Mouse (Mus musculus) spleen, adult 18-20 months (tissue): ENCODE data around the gene Banf2.

Experiments used
- DNase-seq, 2 experiments: peaks; one replicate each; pipeline ENCODE4 v3.0.0; 2022; ENCODE audit warnings: mixed read lengths in 2 of 2

Banf2 gene

DNA sequence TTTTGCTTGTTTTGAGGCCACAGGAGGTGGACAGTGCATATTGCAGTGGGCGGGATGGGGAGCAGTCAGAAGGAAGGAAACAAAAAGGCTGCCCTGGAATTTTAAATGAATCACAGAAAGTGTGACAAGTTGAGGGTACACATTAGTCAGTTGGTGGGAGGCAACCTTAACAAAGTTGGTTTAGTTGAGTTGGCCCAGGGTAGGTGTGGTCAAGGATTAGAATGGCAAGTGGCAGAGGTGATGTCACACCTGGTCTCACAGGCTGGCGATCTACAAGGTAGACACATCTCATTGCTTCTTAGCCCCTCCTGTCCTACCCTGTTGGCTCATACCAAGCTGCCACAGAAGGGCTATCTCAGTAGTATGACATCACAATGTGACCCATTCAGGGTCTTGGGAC lies at the start of gene Banf2:
TSS of gene Banf2 (plus strand) at position 396 of the 400 bp plus-strand sequence.
- no peak for DNase-seq

DNA sequence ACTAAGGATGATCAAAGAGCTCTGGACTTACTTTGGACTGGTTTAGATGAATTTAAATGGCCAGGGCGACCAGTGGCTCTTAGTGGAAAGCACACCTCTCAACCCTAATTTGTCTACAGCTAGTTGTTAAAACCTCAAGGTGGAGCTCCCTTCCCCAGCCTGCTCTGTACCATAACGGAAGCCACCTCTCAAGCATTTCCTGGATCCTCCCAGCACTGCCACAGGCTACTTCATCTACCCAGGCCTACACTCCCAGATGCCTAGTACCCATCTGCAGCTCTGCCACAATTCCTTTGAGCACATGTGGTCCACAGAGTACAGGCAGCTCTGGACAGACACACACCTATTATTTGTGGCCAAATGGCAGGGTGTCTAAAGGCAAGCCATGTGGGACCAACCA lies 49.4 kb upstream of the Banf2 start:
- no peak for DNase-seq

DNA sequence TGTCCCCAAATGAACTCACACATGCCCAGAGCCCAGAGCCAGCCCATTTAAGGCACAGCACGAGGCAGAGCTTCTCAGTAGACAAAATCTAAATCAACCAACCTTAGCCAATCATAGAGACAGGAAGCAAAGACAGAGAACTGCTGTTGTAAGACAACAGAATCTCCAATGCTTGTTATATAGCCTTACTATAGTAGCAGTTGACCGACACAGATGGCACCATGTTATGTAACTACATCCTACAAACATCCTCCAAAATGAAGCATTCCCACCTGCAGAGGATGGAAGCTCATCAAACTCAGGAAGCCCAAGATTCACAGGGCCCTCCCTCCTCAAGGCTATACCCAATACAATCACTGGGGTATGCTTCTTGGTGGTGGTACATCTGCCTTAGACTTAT lies 45.4 kb upstream of the Banf2 start:
- no peak for DNase-seq

DNA sequence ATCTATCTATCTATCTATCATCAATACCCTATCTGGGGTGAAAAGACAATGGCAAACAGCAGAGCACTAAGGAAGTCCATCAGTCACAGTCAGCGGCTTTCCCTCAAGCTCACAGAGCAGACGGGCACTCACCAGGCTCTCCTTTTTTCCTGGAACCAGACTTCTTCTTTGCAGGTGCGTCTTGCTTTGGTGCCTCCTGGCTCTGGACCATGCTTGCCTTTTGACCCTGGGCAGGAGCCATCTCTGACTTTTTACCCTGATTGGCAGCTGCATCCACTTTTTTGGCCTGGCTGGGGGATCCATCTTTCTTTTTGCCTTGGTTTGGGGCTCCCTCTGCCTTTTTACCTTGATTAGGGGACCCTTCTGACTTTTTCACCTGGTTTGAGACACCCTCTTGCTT lies 44.8 kb upstream of the Banf2 start:
- DNase-seq = no peak

DNA sequence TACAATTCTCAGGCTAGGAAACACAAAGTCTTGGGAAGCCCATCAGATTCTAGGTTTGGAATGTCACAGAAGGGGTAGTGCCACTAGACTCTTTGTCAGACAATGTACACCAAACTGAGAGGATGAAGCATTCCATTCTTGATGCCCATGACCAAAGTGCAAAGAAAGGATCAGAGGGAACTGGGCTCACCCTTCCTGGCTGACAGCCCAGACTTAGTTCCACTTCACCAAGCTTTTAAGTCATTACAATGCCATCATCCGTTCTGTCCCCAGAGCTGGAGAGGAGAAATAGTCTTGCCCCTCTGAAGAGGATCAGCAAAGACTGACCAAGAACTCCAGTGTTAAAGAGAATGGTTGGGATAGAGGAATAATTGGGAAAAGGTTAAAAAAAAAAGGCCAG lies 41.9 kb upstream of the Banf2 start:
- no peak for DNase-seq

DNA sequence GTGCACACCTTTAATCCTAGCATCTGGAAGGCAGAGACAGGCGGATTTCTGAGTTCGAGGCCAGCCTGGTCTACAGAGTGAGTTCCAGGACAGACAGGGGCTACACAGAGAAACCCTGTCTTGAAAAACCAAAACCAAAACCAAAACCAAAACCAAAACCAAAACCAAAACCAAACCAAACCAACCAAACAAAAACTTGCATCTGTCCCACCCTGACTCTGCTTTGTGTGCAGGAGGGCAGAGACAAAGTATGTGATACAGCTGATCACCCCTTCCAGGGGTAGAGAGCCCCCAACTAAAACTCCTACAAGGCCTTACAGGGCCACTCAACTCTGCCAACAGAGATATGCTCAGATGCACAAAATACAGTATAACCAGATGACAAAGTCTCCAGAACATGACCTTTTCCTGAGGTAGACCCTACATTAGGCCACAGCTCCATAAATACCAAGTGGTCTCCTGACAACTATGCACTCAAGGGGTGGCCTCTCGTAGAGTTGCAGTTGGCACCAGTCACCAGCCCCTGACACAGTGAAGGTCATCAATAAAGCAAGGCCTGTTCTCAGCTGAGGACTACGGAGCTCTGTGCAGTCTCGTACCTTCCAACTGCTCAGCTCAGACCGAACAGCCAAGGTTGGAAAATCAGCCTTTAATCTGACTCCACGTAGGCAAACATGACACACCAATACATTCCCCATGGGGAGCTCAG lies 40.7 kb upstream of the Banf2 start:
- DNase-seq = no peak

DNA sequence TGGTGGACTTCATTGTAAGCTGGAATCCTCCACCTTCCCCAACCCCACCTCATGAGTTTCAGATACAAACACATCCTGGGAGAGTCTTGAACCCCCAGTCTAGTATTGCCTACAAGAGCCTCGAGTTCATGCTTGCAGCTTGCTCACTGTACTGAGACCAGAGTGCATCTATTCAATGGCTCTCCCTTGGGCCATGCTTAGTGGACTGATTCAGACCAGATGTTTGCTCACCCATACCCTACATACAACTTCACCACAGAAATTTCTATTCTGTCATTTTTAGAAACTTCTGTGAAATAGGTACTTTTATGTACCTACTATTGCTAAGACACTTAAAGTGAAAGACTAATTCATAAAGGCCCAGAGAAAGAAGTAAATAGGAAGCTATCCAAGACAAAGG lies 39.9 kb upstream of the Banf2 start:
- DNase-seq = no peak

DNA sequence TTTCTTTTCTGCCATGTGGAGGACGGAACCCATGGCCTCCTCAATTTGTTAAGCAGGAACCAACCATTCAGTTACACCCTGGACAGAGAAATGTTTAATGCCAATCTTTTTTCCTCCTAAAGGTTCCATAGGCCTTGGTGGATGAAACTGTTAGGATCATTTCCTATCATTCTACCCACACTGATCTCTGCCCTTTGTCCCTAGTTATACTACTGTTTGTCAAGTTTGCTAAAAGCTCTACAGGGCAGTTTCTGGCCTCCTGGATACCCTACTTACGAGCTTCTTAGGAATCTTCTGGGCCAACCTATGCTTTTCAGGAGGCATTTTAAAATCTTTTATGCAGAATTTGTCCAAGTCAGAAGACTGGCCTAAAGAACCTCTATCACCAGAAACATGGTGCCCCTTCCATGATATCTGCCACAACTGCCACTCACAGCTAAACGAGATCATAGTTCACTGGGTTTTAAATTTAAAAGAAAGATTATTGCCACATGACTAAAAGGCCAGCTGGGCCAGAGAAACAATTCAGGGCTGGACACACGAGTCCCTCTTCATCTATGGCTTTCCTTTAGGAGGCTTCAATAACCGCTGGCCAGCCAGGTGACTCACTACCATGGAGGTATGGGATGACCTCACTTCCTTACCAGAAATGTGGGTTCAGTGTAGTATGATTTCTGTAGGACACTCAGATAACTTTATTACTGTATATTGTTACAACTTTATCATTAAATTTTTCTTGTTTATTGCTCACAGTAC lies 30.5 kb upstream of the Banf2 start:
- no peak for DNase-seq

DNA sequence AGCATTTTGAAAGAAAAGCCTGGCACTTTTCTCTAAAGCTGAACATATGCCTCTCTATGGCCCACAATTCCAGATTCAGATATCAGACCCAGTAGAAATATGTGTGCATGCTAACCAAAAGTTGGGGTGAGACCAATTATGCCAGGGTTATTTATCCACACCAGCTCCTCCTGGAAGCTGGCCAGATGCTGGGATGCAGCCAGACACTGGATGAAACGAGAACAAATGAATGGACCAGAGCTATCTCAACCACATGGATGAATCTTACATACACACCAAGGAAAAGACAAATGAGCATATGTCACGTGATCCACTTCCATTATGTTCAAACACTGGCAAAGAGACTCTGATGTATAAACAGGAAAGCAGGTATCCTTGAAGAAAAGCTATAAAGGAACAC lies 29.3 kb upstream of the Banf2 start:
- no peak for DNase-seq

DNA sequence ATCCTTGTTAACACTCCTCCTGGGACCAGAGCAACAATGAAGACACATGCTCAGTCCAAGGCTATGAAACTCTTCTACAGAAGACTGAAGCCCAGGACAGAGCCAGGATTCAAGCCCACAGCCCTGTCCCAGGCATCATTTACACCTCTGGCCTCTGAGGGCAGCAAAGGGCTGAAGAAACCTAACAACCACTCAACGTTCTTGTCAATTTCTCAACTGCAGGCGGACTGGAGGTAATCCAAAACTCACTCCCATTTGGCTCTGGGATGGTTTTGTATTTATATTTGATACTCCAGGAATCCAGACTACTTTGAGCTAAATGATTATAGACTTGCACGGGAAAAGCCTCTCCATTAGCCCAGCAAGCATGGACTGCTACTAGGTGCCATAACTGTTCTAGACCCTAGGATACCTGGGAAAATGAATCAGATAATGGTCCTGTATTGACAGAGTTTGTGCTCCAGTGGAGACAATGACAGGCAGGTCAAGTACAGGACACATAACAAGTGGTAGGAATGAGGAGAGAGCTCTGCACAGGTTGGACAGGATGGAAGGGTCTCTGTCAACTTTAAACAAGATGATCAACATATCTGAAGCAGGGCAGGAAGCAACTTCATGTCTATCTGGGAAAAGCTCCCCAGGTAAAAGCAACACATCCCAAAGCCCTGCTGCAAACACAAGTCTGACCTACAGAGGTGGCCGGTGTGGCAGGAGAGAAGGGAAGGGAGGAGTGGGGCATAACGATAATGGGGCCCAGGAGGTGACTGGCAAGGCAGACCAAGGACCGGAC lies 27.5 kb upstream of the Banf2 start:
- no peak for DNase-seq

DNA sequence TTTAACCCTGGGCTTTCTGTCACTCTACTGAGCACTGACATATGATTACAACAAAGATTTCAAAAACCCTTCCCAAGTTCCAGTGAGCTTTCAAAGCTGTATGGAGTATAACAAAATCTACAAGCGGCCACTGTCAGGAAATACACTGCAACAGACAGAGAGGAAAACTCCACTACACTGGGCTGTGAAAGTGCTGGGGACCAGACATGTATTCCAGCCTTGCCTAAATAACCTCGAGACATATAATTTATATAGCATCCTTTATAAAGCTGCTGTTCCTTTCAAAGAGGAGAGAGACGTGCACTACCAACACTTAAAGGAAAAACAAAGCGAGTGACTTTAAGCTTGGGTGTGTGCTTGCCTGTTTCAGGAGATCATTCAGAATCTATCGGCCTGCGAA lies 26.2 kb upstream of the Banf2 start:
- DNase-seq = no peak

DNA sequence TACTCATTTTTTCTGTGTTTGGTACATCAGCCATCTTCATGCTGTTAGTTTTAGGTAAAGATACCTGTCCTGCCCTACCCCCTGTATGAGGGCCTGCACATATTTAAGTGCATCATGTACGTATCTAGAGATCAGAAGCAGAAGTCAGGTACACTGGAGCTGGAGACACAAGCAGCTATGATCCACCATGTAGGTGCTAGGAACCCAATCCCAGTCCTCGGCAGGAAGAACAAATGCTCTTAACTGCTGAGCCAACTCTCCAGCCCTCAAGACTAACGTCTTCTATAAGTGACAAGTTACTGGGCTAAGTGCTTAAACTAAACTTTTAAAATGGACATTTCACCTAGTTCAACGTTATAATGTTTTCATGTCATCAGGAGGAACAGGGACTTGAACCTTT lies 25.6 kb upstream of the Banf2 start:
- DNase-seq = no peak

DNA sequence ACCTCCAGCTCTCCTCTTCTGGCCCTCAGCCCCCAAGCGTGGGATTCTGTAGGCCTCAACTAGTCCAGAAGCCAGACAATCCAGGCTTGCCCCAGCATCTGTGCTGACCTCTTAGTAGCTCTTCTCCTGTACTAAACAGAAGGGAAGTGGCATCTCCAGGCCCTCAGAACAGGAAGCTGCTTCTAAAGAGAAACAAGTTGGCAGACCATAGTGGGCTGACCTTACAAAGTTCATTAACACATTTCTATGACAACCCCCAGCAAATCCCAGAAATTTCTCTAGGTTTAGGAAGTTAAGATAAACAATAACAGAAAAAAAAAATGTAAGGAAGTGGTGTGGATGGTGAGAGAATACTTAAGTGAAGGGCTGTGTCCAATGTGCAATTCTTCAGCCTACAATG lies 23.8 kb upstream of the Banf2 start:
- no peak for DNase-seq

DNA sequence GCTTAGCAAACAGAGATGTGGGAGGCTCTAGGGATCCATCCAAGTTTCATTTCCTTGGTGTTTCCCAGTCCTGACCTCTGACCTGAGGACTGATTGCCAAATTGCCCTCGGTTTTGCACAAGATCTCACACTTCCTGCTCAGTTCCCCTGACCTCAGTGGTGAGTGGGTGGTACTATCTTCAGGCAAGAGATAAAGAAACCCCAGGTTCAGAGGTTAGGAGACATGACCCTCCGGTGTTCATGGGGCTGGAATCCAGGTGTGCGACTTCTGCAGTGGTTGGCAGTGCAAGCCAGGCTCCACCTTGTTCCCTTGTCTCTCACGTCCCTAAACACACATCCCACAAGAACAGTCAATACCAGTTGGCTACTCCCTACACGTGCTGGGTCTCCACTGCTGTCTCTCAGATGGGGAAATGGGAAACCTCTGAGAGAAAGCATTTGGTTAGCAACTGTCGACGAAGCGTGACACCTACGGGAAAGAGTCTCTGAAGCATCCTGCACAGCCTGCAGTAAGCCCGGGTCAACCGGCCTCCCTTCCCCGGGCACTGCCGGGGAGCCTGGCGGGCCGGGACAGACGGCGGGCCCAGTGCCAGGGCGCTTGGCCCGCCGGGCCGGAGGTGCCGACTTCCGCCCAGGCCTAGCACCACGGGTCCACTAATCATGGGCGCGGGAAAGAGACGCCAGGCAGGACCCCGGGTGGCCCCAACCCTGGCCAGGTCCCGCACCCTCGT lies 23.1 kb upstream of the Banf2 start:
- DNase-seq = peak; percentile 24 to 43

DNA sequence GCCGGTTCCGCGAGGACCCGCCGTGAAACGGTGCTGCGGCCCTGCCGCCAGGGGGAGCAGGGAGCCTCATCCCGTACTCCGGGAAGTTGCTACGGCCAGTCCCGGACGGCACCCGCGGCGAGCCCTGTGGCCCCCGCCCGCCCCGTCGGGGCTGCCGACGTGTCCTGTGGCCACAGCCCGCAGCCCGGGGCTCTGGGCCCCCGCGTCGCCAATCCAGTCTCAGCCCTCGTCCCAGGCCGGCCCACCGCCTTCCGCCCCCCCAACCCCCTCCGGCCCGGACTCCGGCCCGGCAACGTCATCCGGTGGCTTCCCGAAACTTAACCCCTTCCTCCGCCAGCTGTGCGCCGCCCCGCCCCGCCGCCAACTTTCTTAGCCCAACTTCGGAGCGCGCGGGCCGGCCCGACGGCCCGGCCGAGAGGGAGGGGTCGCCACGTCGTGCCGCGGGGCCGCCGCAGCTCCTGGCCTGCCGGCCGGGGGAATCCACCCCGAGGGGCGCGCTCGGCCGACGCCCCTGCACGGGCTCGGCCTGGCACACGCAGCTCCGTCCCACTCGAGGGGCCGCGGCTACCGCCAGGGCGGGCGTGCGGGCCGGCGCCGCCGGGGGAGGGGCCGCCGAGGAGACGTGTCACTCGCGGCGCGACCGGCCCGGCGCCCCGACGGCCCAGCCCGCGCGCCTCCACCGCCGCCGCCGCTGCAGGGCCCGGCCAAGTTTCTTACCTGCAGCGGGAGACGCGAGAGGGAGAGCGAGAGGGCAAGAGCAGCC lies 22.4 kb upstream of the Banf2 start:
- peak; percentile 77 to 83 for DNase-seq

DNA sequence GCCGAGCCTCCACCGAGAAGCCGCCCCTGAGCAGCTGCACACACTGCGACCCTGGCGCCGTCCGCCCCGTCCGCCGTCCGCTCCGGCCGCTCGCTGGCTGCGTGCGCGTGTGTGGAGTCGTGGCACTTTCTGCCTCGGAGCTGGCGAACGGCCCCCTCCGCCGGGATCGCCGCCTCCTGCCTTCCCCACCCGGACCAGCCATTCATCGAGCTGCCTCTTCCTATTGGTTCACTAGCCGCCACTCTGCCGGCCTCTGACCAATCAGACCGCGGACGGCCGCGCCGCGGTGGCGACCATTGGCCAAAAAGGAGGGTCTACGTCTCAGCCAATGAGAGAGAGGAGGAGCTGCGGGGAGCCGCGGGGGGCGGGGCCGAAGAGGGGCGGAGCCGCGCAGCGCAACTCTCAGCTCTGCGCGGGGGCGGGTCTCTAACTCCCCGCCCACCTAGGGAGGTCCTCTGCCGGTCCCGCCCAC lies 21.7 kb upstream of the Banf2 start, which contains the start of gene Rrbp1:
TSS of gene Rrbp1 (minus strand) at position 184 of the 472 bp plus-strand sequence.
- peak; percentile 97 to 98 for DNase-seq

DNA sequence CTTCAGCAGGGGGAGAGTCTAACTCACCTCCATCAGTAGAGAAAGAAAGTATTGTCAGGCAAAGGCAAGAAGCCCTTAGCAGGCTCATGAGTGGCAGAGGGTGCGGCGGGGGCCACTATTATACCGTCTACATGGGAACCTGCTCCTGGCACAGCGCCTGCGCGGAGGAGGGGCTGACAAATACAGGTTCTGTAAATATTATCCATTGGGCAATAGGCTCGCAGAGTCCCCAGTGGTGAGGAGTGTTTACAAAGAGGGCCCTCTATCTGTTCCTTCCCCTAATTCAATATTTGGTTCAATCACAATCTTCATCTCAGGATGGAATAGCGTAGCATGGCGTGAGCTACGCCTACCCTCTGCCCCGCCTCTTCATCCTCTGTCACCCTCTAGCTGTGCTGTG lies 18.8 kb upstream of the Banf2 start:
- no peak for DNase-seq

DNA sequence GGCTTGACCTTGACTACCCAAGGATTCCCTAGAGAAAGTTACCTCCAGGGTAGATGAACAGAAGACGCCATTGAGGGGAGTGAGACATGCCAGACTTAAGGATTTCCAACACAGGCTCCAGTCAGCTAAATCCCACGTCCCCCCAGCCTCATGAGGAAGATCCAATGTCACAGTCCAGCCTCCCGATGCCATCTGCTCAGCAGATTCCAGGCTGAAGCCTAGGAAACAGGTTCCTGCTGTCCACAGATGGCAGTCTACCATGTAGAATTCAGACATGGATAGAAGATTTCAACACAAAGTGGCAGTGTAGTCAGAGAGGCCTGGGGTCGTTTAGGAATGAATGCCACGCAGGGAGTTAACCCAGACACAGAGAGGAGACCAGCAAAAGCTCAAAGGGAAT lies 18.4 kb upstream of the Banf2 start:
- DNase-seq = no peak

DNA sequence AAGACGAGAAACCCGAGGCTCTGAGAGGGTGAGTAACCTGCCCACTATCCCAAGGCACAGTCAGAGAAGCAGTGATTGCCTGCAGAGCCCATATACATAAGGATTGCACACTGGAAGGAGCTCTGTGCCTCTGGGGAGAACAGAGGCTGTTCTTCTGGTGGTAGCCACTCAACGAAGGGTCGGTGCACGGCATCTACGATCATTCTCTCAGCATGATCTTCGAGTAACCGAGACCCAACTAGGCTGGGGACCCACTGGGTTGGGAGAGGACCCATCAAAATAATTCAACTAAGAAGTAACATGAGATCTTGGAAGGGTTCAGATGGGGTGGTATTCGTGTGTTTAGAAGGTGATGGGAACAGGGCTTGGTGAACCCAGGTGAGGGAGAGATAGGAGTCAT lies 17.0 kb upstream of the Banf2 start:
- DNase-seq = no peak

DNA sequence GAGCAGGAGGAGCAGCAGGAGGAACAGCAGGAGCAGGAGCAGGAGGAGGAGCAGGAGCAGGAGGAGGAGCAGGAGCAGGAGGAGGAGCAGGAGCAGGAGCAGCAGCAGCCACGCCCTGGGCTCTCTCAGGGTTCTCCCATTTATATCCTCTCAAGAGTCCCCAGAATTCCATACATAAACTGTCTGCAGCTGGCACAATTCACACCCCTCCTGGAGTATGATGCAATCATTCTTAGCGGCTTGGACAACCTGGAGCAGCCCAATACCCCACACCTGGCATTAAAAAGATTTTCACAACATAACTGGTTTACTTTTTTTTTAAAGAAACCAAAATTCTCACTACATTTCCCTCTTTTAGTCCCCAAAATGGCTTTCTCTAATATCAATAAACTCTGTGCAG lies 12.9 kb upstream of the Banf2 start:
- no peak for DNase-seq

DNA sequence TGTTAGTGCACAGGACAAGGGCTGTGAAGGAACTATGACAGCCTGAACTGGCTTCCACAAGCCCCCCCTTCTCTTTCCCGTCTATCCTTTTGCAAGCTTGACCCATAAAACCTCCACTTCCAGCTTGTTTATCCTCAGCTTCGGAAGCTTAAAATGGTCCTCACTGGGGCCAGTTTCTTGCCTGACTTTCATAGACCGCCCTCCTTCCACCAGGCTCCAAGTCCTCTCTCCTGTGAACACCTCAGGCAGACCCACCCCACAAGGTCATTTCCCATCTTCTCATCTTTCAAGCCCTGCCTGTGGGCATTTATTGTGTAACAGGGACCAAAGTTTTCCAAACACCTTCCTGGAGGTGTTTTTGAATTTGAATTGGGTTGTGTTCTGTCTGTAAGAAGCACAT lies 10.4 kb upstream of the Banf2 start:
- no peak for DNase-seq

DNA sequence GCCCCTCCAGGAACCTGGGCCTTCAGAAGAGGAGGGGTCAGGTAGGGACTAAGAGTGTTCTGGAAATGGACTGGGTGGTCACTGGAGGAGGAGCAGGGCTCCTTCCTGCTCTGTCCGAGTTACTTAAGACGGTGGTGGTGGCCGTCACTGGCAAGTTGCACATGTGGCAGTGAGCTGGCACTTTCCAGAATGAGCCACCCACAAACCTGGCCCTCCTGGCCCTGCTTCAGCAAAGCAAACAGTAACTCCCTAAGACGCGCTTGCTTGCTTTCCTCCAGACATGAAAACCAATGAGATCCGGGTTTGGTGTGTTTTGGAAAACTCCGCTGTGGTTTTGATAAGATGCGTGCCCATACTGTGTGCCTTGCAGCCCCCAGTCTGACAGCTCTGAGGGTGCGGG lies 7.5 kb upstream of the Banf2 start:
- no peak for DNase-seq
